Mouse (Mus musculus) heart, embryonic 12.5 days (tissue): Measurements from ENCODE around the gene Cped1. TPM values are rescaled to one million over a fixed set of nuclear protein-coding genes. Genes with fewer than 3 reads are reported as not detected.

Experiments used
- ATAC-seq: fragments of 200-750 bp; cut with Nextera tagmentation; 2 replicates; pipeline ENCODE4 v1.8.0; 2017; ENCODE audit warnings: moderate TSS enrichment, moderate library complexity; ENCODE audit not compliant: insufficient number of reproducible peaks, low FRiP score
- H3K27ac ChIP-seq: fragments of 300-500 bp; sonication (generic); 2 replicates; pipeline ENCODE4 v1.5.1; 2016; ENCODE audit warnings: mild to moderate bottlenecking, moderate library complexity; ENCODE audit not compliant: poor library complexity, severe bottlenecking
- H3K27me3 ChIP-seq: fragments of 300-500 bp; sonication (generic); replicated peaks from 2 replicates; pipeline ENCODE4 v1.6.1; 2016; ENCODE audit warnings: mild to moderate bottlenecking, moderate library complexity
- H3K36me3 ChIP-seq: fragments of 300-500 bp; sonication (generic); 2 replicates; pipeline ENCODE4 v1.6.1; 2016; ENCODE audit warnings: mild to moderate bottlenecking, moderate library complexity
- H3K4me1 ChIP-seq: fragments of 300-500 bp; sonication (generic); replicated peaks from 2 replicates; pipeline ENCODE4 v1.6.1; 2016; ENCODE audit warnings: mild to moderate bottlenecking
- H3K4me2 ChIP-seq: fragments of 300-500 bp; sonication (generic); 2 replicates; pipeline ENCODE4 v1.6.1; 2016; ENCODE audit warnings: mild to moderate bottlenecking, moderate library complexity
- H3K4me3 ChIP-seq: fragments of 300-500 bp; sonication (generic); 2 replicates; pipeline ENCODE4 v1.5.1; 2016; ENCODE audit warnings: mild to moderate bottlenecking
- H3K9ac ChIP-seq: fragments of 300-500 bp; sonication (generic); 2 replicates; pipeline ENCODE4 v1.6.1; 2016; ENCODE audit warnings: mild to moderate bottlenecking, moderate library complexity
- H3K9me3 ChIP-seq: fragments of 300-500 bp; sonication (generic); replicated peaks from 2 replicates; pipeline ENCODE4 v1.6.1; 2016; ENCODE audit warnings: mild to moderate bottlenecking, moderate library complexity
- WGBS: fragments of 180-500 bp; shearing (Covaris S2); methylation state at CpG from one replicate; pipeline ENCODE4 v1.1.7; 2016; 5-methylcytosine and 5-hydroxymethylcytosine counted together
- polyA plus RNA-seq: library from polyadenylated mRNA; unstranded; fragments of >200 nt; fragmentation: Nextera tagmentation; extraction: Ambion mirVana; gene quantifications from 2 replicates; pipeline ENCODE4 v1.2.1, GENCODE M21; 2016

Gene Cped1
- polyA plus RNA-seq, 1 experiment from 2014 or later = 5.2 TPM

GRCm38 (mm10) chr6:22000086-22000485 lies 14.4 kb downstream of the Cped1 start:
- no peak overlapping the region for H3K9ac ChIP-seq
- no peaks in the 10 kb centered on the region for H3K27me3 ChIP-seq
- no peak overlapping the region for H3K4me2 ChIP-seq
- H3K27ac ChIP-seq = no peak overlapping the region; the same call in 1 of the 2 replicates
- ATAC-seq = no peak
- 45% methylated on average over 6 of the region's 6 CpGs for WGBS
- H3K4me3 ChIP-seq = no peak overlapping the region
- no peaks in the 10 kb centered on the region for H3K9me3 ChIP-seq
- H3K36me3 ChIP-seq = no peaks in the 10 kb centered on the region
- H3K4me1 ChIP-seq = peaks cover 23% of the 10 kb centered on the region

GRCm38 (mm10) chr6:22000881-22001280 lies 15.2 kb downstream of the Cped1 start:
- no peak overlapping the region for H3K4me2 ChIP-seq
- no peaks in the 10 kb centered on the region for H3K36me3 ChIP-seq
- H3K27me3 ChIP-seq = no peaks in the 10 kb centered on the region
- no peak overlapping the region for H3K4me3 ChIP-seq
- H3K27ac ChIP-seq = no peak overlapping the region
- peaks cover 23% of the 10 kb centered on the region for H3K4me1 ChIP-seq
- WGBS = 68% methylated on average over 3 of the region's 3 CpGs
- H3K9me3 ChIP-seq = no peaks in the 10 kb centered on the region
- H3K9ac ChIP-seq = no peak overlapping the region
- ATAC-seq = no peak

- Histone ChIP-seq H3K9me3 (no peaks in the 10 kb centered on the region), H3K27me3 (no peaks in the 10 kb centered on the region), H3K4me2 (no peak overlapping the region), H3K9ac (no peak overlapping the region), H3K4me1 (peaks cover 23% of the 10 kb centered on the region), H3K27ac (no peak overlapping the region), H3K4me3 (no peak overlapping the region), H3K36me3 (no peaks in the 10 kb centered on the region)
- WGBS = 75% methylated on average over 5 of the region's 5 CpGs
- no peak for ATAC-seq
Measured at GRCm38 (mm10) chr6:22001284-22001916, 15.7 kb downstream of the Cped1 start.

GRCm38 (mm10) chr6:22002521-22003199 lies 16.9 kb downstream of the Cped1 start:
- Histone ChIP-seq H3K36me3 (no peaks in the 10 kb centered on the region), H3K27ac (no peak overlapping the region), H3K4me3 (no peak overlapping the region), H3K27me3 (no peaks in the 10 kb centered on the region), H3K4me2 (peak overlapping the region; percentile 28), H3K9ac (no peak overlapping the region), H3K9me3 (no peaks in the 10 kb centered on the region), H3K4me1 (peaks cover 23% of the 10 kb centered on the region)
- 43% methylated on average over 17 of the region's 17 CpGs for WGBS
- ATAC-seq = no peak

GRCm38 (mm10) chr6:22003200-22003587 lies 17.5 kb downstream of the Cped1 start:
- no peak overlapping the region for H3K9ac ChIP-seq
- ATAC-seq = no peak
- H3K9me3 ChIP-seq = no peaks in the 10 kb centered on the region
- no peak overlapping the region for H3K27ac ChIP-seq
- peaks cover 20% of the 10 kb centered on the region for H3K4me1 ChIP-seq
- H3K27me3 ChIP-seq = no peaks in the 10 kb centered on the region
- no peaks in the 10 kb centered on the region for H3K36me3 ChIP-seq
- WGBS = 20% methylated on average over 6 of the region's 6 CpGs
- H3K4me3 ChIP-seq = no peak overlapping the region
- peak overlapping the region; percentile 28 for H3K4me2 ChIP-seq

- Histone ChIP-seq H3K4me3 (no peak overlapping the region), H3K9me3 (no peaks in the 10 kb centered on the region), H3K4me2 (no peak overlapping the region), H3K27me3 (no peaks in the 10 kb centered on the region), H3K27ac (no peak overlapping the region), H3K36me3 (no peaks in the 10 kb centered on the region), H3K4me1 (peaks cover 13% of the 10 kb centered on the region), H3K9ac (no peak overlapping the region)
- 77% methylated on average over 10 of the region's 10 CpGs for WGBS
- no peak for ATAC-seq
Measured at GRCm38 (mm10) chr6:22003959-22004543, 18.3 kb downstream of the Cped1 start.

- ATAC-seq = no peak
- 89% methylated on average over 7 of the region's 7 CpGs for WGBS
- no peak overlapping the region for H3K9ac ChIP-seq
- H3K9me3 ChIP-seq = no peaks in the 10 kb centered on the region
- H3K36me3 ChIP-seq = no peaks in the 10 kb centered on the region
- H3K27me3 ChIP-seq = no peaks in the 10 kb centered on the region
- H3K4me2 ChIP-seq = no peak overlapping the region
- H3K27ac ChIP-seq = no peak overlapping the region
- H3K4me3 ChIP-seq = no peak overlapping the region
- 0 out of 2 replicates have a peak, but pooled peaks cover 5% of the 10 kb centered on the region for H3K4me1 ChIP-seq
Measured at GRCm38 (mm10) chr6:22008346-22008745, 22.6 kb downstream of the Cped1 start.

- Histone ChIP-seq H3K27ac (no peak overlapping the region), H3K9me3 (no peaks in the 10 kb centered on the region), H3K27me3 (no peaks in the 10 kb centered on the region), H3K4me3 (no peak overlapping the region), H3K9ac (no peak overlapping the region), H3K4me1 (0 out of 2 replicates have a peak, but pooled peaks cover 5% of the 10 kb centered on the region), H3K36me3 (no peaks in the 10 kb centered on the region), H3K4me2 (no peak overlapping the region)
- WGBS = 86% methylated on average over 12 of the region's 12 CpGs
- ATAC-seq = no peak
Measured at GRCm38 (mm10) chr6:22010258-22010657, 24.5 kb downstream of the Cped1 start.

- H3K9me3 ChIP-seq = no peaks in the 10 kb centered on the region
- no peak overlapping the region for H3K4me2 ChIP-seq
- no peak for ATAC-seq
- no peaks in the 10 kb centered on the region for H3K36me3 ChIP-seq
- 0 out of 2 replicates have a peak, but pooled peaks cover 5% of the 10 kb centered on the region for H3K4me1 ChIP-seq
- no peak overlapping the region for H3K4me3 ChIP-seq
- H3K9ac ChIP-seq = no peak overlapping the region
- H3K27me3 ChIP-seq = no peaks in the 10 kb centered on the region
- H3K27ac ChIP-seq = no peak overlapping the region
- WGBS = 88% methylated on average over 11 of the region's 11 CpGs
Measured at GRCm38 (mm10) chr6:22010761-22011281, 25.1 kb downstream of the Cped1 start.

GRCm38 (mm10) chr6:22011546-22011945 lies 25.8 kb downstream of the Cped1 start:
- Histone ChIP-seq H3K9me3 (no peaks in the 10 kb centered on the region), H3K36me3 (no peaks in the 10 kb centered on the region), H3K4me2 (no peak overlapping the region), H3K27ac (no peak overlapping the region), H3K4me1 (0 out of 2 replicates have a peak, but pooled peaks cover 5% of the 10 kb centered on the region), H3K9ac (no peak overlapping the region), H3K27me3 (no peaks in the 10 kb centered on the region), H3K4me3 (no peak overlapping the region)
- 64% methylated on average over 2 of the region's 2 CpGs for WGBS
- ATAC-seq = no peak

- Histone ChIP-seq H3K4me2 (no peak overlapping the region), H3K4me3 (no peak overlapping the region), H3K27me3 (no peaks in the 10 kb centered on the region), H3K9ac (no peak overlapping the region), H3K4me1 (0 out of 2 replicates have a peak, but pooled peaks cover 5% of the 10 kb centered on the region), H3K27ac (no peak overlapping the region), H3K36me3 (no peaks in the 10 kb centered on the region), H3K9me3 (no peaks in the 10 kb centered on the region)
- ATAC-seq = no peak
- WGBS = 71% methylated on average over 5 of the region's 5 CpGs
Measured at GRCm38 (mm10) chr6:22012099-22012498, 26.4 kb downstream of the Cped1 start.
